Comparison of ENCODE assay signal across 19 mouse cellular contexts in the genomic region with DNA sequence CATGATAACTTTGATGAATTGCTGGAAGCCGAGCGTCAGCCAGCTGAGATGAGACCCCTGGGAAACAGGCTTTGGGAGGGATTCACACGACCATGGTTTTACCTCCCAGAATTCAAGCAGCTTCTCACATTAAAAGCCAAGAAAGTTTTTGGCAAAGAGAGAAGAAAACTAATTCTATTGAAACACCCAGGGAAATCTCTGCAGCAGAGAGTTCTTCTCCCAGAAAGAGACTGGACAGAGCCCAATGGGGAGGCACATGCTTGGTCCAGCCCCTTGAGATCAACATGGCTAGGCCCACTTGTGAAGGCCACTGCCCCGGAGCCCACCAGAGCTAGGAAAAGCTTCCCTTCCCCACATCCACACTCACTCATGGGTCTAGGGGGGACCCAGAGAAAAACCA. TPM values are rescaled to one million over a fixed set of nuclear protein-coding genes. Genes with fewer than 3 reads are reported as not detected.
DNase-seq lines count a peak whose midpoint lies in the region; ATAC-seq and TF ChIP-seq lines count a peak whose summit lies in the region.
"Had no signal": no experiment of that assay in that cellular context is flagged by ENCODE, and none has a peak within 500 bp of the region (broad histone marks: within the 10 kb centered on the region; RNA-seq: fewer than 3 reads in every experiment).

No protein-coding gene starts in this region.

- 0 out of 2 replicates have a peak overlapping the region, but pooled peaks have one; percentile 34 for H3K27ac ChIP-seq in intestine, embryonic 14.5 days (ENCODE audit: low read depth)
- no peak overlapping the region for H3K27ac ChIP-seq in intestine, postnatal 0 days (ENCODE audit: low read depth, low read length)
- H3K27ac ChIP-seq in heart, postnatal 0 days (ENCODE audit: low read depth) = peak overlapping the region; percentile 34; the same call in 1 of the 2 replicates
- H3K27ac ChIP-seq: embryonic facial prominence, embryonic 13.5 days; hindbrain, embryonic 15.5 days; kidney, postnatal 0 days; layer of hippocampus, adult 2 months had no signal

- TF ChIP-seq CTCF in intestine, postnatal 0 days (IDR thresholded peaks at IDR 0.05; ENCODE audit: low read depth) = no peak
- TF ChIP-seq CTCF in heart, postnatal 0 days (IDR thresholded peaks at IDR 0.05; ENCODE audit: low read depth) = no peak

- H3K27me3 ChIP-seq in intestine, embryonic 14.5 days (replicated peaks; ENCODE audit: control insufficient read depth, insufficient read depth, low read length) = no peaks in the 10 kb centered on the region
- no peaks in the 10 kb centered on the region for H3K27me3 ChIP-seq in intestine, postnatal 0 days (replicated peaks; ENCODE audit: control insufficient read depth, insufficient read depth, low read length)
- H3K27me3 ChIP-seq in heart, postnatal 0 days (ENCODE audit: control insufficient read depth, insufficient read depth, low read length) = 0 out of 2 replicates have a peak, but pooled peaks cover 3% of the 10 kb centered on the region
- H3K27me3 ChIP-seq: embryonic facial prominence, embryonic 13.5 days; hindbrain, embryonic 15.5 days; megakaryocyte, embryonic 14.5 days had no signal

- no peak for ATAC-seq in intestine, embryonic 14.5 days (replicated peaks; ENCODE audit: low FRiP score, low TSS enrichment, low read depth)
- no peak for ATAC-seq in intestine, postnatal 0 days
- no peak for ATAC-seq in heart, postnatal 0 days (ENCODE audit: insufficient read depth, low read depth)
- no peak for ATAC-seq in megakaryocyte progenitor cell, adult 5-6 weeks (replicated peaks; ENCODE audit: poor library complexity)
- ATAC-seq: forebrain, embryonic 14.5 days; liver, postnatal 0 days had no signal

- 76% methylated on average over 4 of the region's 4 CpGs for WGBS in intestine, embryonic 14.5 days
- WGBS in intestine, postnatal 0 days = 73% methylated on average over 4 of the region's 4 CpGs
- WGBS in heart, postnatal 0 days = 65% methylated on average over 4 of the region's 4 CpGs

- 0 out of 2 replicates have a peak, but pooled peaks cover 2% of the 10 kb centered on the region for H3K9me3 ChIP-seq in intestine, embryonic 14.5 days (ENCODE audit: control insufficient read depth, low read length)
- no peaks in the 10 kb centered on the region for H3K9me3 ChIP-seq in intestine, postnatal 0 days (ENCODE audit: control insufficient read depth)
- H3K9me3 ChIP-seq in heart, postnatal 0 days (replicated peaks; ENCODE audit: control insufficient read depth, low read length) = no peaks in the 10 kb centered on the region
- H3K9me3 ChIP-seq: embryonic facial prominence, embryonic 13.5 days; hindbrain, embryonic 15.5 days; megakaryocyte, embryonic 14.5 days had no signal

- no peak overlapping the region for H3K4me3 ChIP-seq in intestine, embryonic 14.5 days (ENCODE audit: low read depth, low read length)
- H3K4me3 ChIP-seq in intestine, postnatal 0 days (ENCODE audit: low read depth, low read length) = no peak overlapping the region
- H3K4me3 ChIP-seq in heart, postnatal 0 days (ENCODE audit: low read depth, low read length) = no peak overlapping the region
- H3K4me3 ChIP-seq: embryonic facial prominence, embryonic 13.5 days; hindbrain, embryonic 15.5 days; layer of hippocampus, adult 2 months; megakaryocyte, embryonic 14.5 days had no signal

- H3K4me2 ChIP-seq in intestine, embryonic 14.5 days (ENCODE audit: low read length) = no peak overlapping the region
- no peak overlapping the region for H3K4me2 ChIP-seq in intestine, postnatal 0 days (replicated peaks; ENCODE audit: low read depth)
- no peak overlapping the region for H3K4me2 ChIP-seq in heart, postnatal 0 days (ENCODE audit: low read depth, low read length)
- H3K4me2 ChIP-seq: embryonic facial prominence, embryonic 13.5 days; hindbrain, embryonic 15.5 days had no signal

- peak; percentile 52 for DNase-seq in gastrocnemius, adult 18-20 months (ENCODE audit: low spot score)
- no peak for DNase-seq in gastrocnemius, postnatal 10 days
- peak; percentile 45 for DNase-seq in intestine, embryonic 14.5 days (ENCODE audit: low spot score)
- DNase-seq in adipocyte (ENCODE audit: low spot score) = peak; percentile 62
- no peak for DNase-seq in heart, postnatal 0 days (ENCODE audit: low spot score)
- DNase-seq in testis, postnatal 10 days (ENCODE audit: low spot score) = no peak
- DNase-seq: cerebellum, adult 9-11 months; kidney, adult 18-20 months; liver; liver, postnatal 0 days; midbrain, embryonic 14.5 days had no signal

- no peaks in the 10 kb centered on the region for H3K36me3 ChIP-seq in intestine, embryonic 14.5 days (ENCODE audit: control insufficient read depth, insufficient read depth, low read length)
- no peaks in the 10 kb centered on the region for H3K36me3 ChIP-seq in intestine, postnatal 0 days (ENCODE audit: control insufficient read depth, insufficient read depth)
- no peaks in the 10 kb centered on the region for H3K36me3 ChIP-seq in heart, postnatal 0 days (replicated peaks; ENCODE audit: control insufficient read depth, insufficient read depth, low read length)
- H3K36me3 ChIP-seq: embryonic facial prominence, embryonic 13.5 days; hindbrain, embryonic 15.5 days had no signal

- TF ChIP-seq EP300 in heart, postnatal 0 days (IDR thresholded peaks at IDR 0.05; ENCODE audit: low read depth) = no peak

- H3K9ac ChIP-seq in intestine, embryonic 14.5 days (ENCODE audit: low read length) = no peak overlapping the region
- H3K9ac ChIP-seq in intestine, postnatal 0 days (ENCODE audit: low read depth, low read length) = no peak overlapping the region
- H3K9ac ChIP-seq in heart, postnatal 0 days (replicated peaks; ENCODE audit: low read depth, low read length) = no peak overlapping the region
- H3K9ac ChIP-seq: embryonic facial prominence, embryonic 13.5 days; hindbrain, embryonic 15.5 days; liver, postnatal 0 days had no signal

- no peaks in the 10 kb centered on the region; the same call in 1 of the 2 replicates for H3K4me1 ChIP-seq in intestine, embryonic 14.5 days (replicated peaks; ENCODE audit: control insufficient read depth, insufficient read depth, low read length)
- H3K4me1 ChIP-seq in intestine, postnatal 0 days (replicated peaks; ENCODE audit: control insufficient read depth, insufficient read depth, low read length) = no peaks in the 10 kb centered on the region
- 0 out of 2 replicates have a peak, but pooled peaks cover 3% of the 10 kb centered on the region for H3K4me1 ChIP-seq in heart, postnatal 0 days (ENCODE audit: control insufficient read depth, insufficient read depth)
- H3K4me1 ChIP-seq: hindbrain, embryonic 15.5 days; megakaryocyte, embryonic 14.5 days had no signal

RNA-seq across cellular contexts. Expression of gene Thbs2, which starts 26.9 kb away (rescaled TPM):
- 10 to 100 TPM in 1 of 2 experiments, 1 to 10 TPM in 1; 4.6 to 11.9 TPM for total RNA-seq in gastrocnemius, adult 18-20 months (2021)
- total RNA-seq in gastrocnemius, postnatal 10 days (2021) = 10 to 100 TPM; 66.4 to 84.2 TPM
- polyA plus RNA-seq in intestine, embryonic 14.5 days (2014; fragmentation: Nextera tagmentation; extraction: Ambion mirVana) = 55.6 and 59.1 TPM in 2 replicates
- 20.5 and 20.9 TPM in 2 replicates for polyA plus RNA-seq in intestine, postnatal 0 days (2015; fragmentation: Nextera tagmentation; extraction: Ambion mirVana)
- total RNA-seq in heart, postnatal 0 days (2014; rRNA removed; ENCODE audit: low replicate concordance) = 39.5 and 49.7 TPM in 2 replicates
- polyA plus RNA-seq in heart, postnatal 0 days (2015; fragmentation: Nextera tagmentation; extraction: Ambion mirVana) = 17.8 and 17.9 TPM in 2 replicates
- total RNA-seq in megakaryocyte progenitor cell, adult 5-6 weeks (2015) = not detected in 2 replicates
- total RNA-seq in megakaryocyte progenitor cell, adult 5-6 weeks (2017) = 0.12 TPM in 1 of 2 replicates, not detected in the other

Comparison
In these comparisons a context has a peak if more than half of its experiments do, and no peak if none do; other contexts are left out.
1. DNase-seq: peak in gastrocnemius, adult 18-20 months (single experiment), intestine, embryonic 14.5 days (single experiment) and adipocyte (single experiment); none in gastrocnemius, postnatal 10 days (single experiment), heart, postnatal 0 days (single experiment) and testis, postnatal 10 days (single experiment).
2. RNA of gene Thbs2, which starts 26.9 kb away (total RNA-seq): 66.4 to 84.2 TPM in gastrocnemius, postnatal 10 days, 39.5 to 49.7 TPM in heart, postnatal 0 days and 4.6 to 11.9 TPM in gastrocnemius, adult 18-20 months; 0.12 TPM in megakaryocyte progenitor cell, adult 5-6 weeks; every median in the first group is over 4 times any median in the second.